Mouse (Mus musculus): ENCODE results near the gene Wnt6.
"Not testable (repeated sequence)": the region's sequence is repeated elsewhere in the genome, so short reads cannot be mapped to it uniquely, and the experiment has no call there.

Gene Wnt6

DNA sequence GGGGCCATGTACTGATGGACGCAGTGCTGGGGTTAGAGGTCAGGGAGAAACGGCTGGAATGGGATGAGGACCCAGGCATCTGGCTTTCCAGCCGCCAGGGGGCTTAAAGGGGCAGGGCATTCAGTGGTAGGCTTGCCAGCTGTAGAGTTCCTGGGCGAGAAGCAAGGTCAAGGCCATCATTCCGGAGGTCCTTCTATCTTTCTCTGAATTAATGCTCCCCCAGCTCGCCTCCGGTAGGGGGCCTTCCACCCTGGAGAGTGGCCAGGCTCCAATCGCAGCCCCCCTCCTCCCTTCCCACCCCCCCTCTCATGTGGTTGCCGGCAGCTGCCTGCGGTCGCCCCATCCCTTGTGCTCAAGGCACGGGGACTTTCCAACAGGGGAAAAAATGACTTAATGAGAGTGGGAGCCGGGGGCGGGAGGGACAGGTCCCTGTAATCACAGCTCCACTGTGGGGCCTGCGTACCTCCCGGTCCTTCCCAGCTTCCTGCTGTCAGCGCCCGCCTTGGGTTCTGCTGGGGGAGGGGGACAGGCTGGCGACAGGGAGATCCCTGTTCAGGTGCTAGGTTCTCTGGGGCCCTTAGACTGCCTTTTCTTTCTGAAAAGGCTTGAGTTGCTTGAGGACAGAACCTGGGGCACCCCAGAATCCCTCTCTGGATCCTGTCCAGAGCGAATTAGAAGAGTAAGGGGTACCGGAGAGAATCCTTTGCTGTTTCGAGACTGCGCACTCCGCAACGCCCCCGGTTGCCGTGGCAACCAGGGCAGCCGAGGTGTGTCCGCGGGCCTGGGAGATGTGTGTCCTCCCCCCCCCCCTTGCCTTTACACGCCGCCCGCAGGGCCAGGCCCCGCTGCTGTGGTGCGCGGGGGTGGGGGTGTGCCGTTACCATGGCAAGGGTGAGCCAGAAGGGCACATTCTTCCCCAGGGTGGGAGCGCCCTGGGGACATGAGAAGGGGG lies 34.9 kb downstream of the Wnt6 start:
- peak in 1 of 2 experiments; percentile 59 for DNase-seq (ENCODE audit: low spot score in 2 of 2)

DNA sequence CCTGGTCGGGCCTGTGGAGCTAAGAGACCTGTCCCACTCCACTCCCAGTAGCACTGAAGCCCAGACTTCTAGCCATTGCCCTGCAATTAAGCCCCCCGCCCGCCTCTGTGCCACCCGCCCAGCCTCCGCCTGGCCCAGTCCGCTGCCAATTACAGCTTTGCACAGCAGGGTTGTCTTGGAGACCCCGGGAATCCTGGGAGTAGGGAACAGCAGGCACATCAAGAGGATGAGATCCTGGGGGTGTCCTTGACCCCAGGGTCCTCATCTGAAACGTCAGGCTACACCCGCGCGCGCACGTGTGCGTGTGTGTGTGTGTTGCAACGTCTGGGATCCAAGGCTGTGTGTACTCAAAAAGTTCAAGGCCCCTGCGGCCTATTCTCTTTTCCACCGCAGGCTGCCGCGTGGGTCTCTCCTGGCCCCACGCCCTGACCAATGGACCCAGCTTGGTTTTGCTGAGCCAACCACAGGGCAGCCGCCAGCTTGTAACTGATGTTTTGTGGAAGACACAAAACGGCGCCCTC lies 35.9 kb downstream of the Wnt6 start:
- DNase-seq (ENCODE audit: low spot score in 2 of 2): no peak

DNA sequence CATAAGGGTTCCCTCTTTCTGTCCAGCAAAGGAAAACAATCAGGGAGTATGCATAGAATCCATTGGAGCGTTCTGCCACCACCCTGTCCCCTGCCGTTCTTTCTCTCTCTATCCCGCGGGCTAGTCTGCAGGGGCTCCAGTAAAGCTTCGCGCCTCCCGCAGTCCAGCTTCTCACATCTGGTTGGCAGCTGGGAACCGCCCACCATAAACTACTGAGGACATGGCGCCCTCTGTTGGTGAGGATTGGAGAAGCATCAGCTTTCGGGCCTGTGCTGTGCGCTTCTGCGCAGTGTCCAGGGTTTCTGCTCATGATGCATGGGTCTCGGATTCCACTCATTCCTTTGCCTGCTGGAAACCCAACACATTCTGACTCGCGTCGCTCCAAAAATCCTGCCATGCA lies 36.4 kb downstream of the Wnt6 start:
- DNase-seq (ENCODE audit: low spot score in 2 of 2): peak; percentile 74 to 95

DNA sequence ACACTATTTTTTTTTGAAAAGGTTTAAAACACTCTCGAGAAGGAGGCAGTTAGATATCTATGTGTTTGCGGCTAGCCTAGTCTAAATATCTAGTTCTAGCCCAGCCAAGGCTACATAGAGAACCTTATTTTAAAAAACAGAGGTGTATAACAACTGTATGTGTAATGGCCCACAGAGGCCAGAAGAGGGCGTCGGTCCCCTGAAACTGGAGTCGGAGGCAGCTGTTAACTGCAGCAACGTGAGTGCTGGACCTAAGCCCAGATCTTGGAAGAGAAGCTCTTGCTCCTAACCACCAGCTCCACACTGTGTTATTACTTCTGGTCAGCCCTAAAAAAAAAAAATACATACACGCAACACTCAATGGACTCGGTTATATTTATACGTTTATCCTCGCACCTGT lies 37.3 kb downstream of the Wnt6 start:
- no peak for DNase-seq (ENCODE audit: low spot score in 2 of 2)

DNA sequence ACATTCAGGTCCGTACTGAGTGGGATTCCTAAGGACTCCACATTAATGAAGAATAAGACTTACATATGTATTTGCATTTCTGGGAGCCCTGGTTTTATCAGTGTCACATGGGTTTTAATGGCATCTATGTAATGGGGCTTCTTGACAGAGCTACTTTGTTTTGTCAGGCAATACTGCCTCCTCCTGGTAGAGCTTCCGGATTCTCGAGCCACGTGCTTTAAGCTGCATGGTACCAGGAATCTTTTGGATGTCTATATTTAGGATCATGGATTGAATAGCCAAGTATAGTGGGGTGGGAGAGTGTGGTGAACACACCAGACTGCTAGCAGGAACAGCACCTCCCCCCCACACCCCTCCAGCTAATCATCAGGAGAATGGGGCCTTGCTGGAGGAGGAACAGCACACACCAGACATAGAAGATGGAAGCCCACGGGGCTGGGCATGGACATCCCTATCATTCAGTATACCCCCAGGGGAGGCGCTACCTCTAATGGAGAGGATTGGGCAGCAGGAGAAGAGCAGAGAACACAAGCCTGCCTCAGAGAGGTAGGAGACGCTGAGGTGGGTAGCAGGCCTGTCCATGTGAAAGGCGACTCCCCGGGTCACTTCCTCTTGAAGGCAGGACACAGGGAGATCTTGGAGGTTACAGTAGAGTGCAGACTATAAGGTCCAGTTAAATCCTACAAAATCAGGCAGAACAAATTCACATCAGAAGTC lies 43.4 kb downstream of the Wnt6 start:
- DNase-seq (ENCODE audit: low spot score in 2 of 2): no peak

DNA sequence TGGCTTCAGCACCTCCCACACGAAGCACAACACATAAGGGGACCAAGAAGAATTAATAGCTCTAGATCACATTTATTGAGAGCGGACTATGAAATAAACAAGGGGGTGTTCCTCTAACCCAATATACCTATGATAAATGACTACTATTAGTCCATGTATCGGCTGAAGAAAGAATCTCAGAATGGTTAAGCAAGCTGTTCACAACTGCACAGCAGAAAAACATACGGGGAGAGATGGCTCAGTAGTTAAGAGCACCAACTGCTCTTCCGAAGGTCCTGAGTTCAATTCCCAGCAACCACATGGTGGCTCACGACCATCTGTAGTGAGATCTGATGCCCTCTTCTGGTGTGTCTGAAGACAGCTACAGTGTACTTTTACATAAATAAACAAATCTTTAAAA lies 44.3 kb downstream of the Wnt6 start:
- not testable (repeated sequence) for DNase-seq (ENCODE audit: low spot score in 2 of 2)

DNA sequence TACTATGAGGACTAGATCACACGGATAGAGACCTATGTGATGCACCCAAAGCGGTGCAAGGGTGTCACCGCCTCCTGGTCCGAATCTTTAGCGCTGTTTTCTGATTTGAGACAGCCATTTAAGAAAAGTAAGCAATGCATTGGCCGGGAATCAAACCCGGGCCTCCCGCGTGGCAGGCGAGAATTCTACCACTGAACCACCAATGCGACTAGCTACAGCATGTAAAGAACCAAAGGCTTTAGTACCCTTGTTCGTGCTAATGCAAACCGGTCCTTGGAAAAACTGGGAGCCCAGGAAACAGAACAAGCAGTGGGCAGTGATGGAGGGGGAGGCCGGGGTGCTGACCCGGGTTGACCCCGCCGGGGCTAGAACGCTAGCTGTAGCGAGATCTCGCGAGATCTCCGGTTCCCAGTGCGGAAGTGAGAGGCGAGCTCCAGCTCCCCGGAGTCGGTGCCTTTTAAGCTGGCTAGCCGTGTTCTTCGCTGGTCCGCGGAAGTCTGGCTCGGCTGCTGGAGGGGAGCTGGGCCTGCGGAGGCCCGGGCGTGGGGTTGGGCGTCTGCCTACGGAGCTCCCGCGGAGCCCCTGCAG lies 45.0 kb downstream of the Wnt6 start:
- peak; percentile 68 to 90 for DNase-seq (ENCODE audit: low spot score in 2 of 2)

DNA sequence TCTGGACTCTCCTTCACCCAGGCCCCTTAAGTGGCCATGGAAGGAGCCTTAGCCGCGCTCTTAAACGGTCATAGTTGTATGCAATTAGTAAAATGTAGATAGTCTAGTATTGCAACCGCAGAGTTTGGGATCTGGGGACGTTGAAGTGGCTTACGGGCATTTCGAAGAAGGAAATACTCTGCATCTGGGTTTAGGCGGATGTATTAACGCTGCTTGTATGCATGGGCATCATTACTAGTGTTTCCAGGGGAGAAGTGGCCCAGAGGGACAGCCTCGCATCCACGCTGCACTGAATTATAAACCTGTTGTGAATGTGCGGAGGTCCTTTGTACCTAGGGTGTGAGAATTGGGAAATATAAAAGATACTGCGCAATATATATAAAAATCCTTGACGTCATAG lies 45.5 kb downstream of the Wnt6 start:
- DNase-seq (ENCODE audit: low spot score in 2 of 2): peak in 1 of 2 experiments; percentile 52

DNA sequence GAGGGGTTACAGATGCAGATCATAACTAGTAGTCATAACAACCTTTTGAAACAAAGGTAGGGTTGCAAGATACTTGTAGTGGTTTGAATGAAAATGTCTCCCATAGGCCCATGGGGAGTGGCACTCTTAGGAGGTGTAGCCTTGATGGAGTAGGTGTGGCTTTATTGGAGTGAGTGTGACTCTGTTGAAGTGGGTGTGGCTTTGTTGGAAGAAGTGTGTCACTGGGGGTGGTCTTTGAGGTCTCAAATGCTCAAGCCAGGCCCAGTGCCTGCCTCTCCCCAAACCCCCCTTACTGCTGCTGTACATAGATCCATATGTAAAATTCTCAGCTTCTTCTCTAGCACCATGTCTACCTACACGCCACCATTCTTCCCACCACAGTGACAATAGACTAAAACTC lies 46.8 kb downstream of the Wnt6 start:
- DNase-seq (ENCODE audit: low spot score in 2 of 2): no peak

DNA sequence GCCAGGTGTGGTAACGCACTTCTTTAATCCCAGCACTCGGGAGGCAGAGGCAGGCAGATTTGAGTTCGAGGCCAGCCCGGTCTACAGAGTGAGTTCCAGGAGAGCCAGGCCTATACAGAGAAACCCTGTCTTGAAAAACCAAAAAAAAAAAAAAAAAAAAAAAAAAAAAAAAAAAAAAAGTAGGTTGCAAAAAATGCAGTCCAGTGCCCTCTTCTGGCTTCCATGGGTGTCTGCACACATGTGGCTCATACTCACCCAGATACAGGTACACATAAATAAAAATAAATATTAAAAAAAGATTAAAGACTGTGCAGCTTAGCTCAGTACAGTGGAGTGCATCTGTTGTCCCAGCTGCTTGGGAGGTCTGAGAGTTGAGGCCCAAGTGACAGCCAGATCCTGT lies 51.9 kb downstream of the Wnt6 start:
- DNase-seq (ENCODE audit: low spot score in 2 of 2): not testable (repeated sequence)

DNA sequence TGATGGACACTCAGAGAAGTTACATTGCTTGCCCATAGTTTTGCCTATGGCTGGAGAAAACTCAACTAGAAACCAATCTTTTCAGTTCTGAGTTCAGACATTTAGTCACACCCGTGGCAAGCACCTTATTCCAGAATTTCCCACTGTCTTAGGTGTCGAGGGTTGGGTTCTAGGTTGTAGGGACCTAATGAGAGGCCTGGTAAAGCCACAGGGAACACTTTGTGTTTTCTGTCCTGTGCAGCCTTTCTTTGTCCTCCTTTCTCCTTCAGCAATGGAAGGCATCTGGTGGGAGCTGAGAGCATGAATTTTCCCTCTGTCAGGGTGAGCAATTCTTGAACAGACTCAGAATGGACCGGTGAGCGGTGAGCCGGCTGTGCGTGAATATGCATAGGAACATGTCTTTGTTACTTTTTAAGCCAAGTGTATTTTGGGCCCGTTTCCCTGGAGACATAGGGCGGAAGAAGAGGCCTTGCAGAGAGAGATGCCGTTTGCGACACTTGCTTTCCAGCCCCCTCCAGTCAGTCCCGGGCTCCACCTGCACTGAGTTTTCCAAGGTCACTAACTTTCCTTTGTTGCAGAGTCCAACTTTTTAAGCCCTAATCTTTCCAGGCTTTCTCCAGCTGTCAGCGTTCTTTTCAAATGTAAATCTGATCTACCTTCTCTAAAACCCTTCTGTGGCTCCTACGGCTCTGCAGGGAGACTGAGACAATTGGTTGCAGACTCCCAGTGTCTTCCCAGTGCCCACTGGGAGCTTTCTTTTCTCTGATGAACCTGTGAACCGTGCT lies 53.0 kb downstream of the Wnt6 start:
- peak; percentile 68 to 85 for DNase-seq (ENCODE audit: low spot score in 2 of 2)

DNA sequence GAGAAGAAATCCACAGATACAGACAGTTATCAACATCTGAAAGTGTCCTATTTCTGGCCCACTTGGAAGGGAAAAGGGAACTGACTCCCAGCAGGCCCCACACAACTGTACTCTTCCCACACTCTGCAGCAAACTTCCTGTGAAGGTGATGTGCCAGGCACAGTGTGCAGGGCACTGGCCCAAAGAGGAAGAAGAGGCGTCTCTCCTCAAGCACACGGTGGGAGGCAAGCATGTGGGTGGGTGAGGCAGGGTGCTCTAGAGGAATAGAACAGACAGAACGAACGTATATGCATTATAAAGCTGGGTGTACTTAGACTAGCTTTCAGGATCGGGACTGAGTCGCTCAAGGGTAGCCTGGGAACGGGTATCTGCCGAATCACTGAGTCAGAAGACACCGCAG lies 58.4 kb downstream of the Wnt6 start:
- peak in 1 of 2 experiments; percentile 76 for DNase-seq (ENCODE audit: low spot score in 2 of 2)

DNA sequence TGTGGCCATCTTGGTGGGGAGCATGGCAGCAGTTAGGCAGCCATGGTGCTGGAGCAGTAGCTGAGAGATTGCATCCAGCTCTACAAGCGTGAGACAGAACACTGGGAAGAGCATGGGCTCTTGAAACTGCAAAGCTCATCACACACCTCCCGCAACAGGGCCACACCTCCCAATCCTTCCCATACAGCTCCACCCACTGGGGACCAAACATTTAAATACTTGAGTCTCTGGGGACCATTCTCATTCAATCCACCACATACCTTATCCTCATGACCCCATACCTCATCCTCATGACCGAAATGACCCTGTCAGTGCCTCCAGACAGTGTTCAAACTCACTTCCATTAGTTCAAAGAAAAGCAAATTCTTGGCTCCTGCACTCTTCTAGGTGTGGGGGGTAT lies 61.6 kb downstream of the Wnt6 start:
- no peak for DNase-seq (ENCODE audit: low spot score in 2 of 2)
